Mouse (Mus musculus): ENCODE data around the gene Mettl14.
"Not testable (repeated sequence)": the region's sequence is repeated elsewhere in the genome, so short reads cannot be mapped to it uniquely, and the experiment has no call there.

Mettl14 gene

DNA sequence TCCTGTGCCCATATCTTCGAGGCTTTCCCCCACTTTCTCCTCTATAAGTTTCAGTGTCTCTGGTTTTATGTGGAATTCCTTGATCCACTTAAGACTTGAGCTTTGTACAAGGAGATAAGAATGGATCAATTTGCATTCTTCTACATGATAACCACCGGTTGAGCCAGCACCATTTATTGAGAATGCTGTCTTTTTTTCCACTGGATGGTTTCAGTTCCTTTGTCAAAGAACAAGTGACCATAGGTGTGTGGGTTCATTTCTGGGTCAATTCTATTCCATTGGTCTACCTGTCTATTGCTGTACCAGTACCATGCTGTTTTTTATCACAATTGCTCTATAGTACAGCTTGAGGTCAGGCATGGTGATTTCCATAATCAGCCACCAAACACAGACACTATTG is 19.1 kb downstream of the Mettl14 start:
- DNase-seq (ENCODE audit: low spot score in 2 of 2), result not testable (repeated sequence)

DNA sequence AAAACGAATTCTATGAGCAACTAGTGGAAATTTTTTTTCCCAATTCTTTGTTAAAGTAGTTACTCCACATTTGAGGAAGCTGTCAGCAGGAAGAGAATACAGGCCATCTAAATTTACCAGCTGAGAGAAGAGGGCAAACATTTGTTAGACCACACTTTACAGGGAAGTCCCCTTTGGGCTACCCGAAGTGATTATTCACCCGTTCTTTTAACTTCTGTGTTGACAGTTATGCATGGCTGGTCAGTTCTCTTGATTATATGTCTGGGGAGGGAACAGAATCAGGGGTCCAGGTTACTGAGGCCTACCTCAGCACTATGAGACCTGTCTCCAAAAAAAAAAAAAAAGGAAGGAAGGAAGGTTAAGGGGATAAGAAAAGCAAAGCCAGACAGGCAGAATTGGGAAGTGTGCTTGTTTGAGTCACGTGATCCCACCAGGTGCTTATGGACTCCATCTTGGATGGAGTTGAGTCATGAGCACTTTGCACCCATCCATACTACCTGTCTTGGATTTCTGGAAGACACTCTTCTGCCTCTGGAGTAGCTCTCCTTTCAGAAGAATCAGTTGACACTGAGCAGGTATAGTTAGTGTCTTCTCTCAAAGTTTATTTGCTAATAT is 29.4 kb downstream of the Mettl14 start:
- no peak for DNase-seq (ENCODE audit: low spot score in 2 of 2)

GRCm38 (mm10) chr3:123354388-123354787 is 31.5 kb downstream of the Mettl14 start:
- DNase-seq (ENCODE audit: low spot score in 2 of 2), result no peak

DNA sequence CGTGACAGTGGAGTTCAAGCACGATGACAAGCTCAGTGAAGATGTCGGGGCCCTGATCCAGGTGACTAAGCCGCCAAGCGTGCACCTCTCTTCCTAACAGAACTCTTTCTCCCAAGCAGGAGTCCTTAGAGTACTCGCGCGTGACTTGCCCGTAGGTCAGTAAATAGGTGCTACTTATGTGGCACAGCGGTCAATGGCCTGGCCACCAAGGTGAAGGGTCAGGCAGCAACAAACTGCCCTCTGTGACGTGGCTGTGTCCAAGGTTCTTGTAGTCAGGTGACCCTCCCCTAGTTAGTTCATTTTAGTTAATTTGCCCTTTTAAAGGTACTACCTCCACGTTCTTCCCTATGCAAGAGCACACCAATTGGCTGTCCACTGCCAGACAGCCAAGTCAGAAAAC is 32.2 kb downstream of the Mettl14 start:
- DNase-seq (ENCODE audit: low spot score in 2 of 2), result no peak

DNA sequence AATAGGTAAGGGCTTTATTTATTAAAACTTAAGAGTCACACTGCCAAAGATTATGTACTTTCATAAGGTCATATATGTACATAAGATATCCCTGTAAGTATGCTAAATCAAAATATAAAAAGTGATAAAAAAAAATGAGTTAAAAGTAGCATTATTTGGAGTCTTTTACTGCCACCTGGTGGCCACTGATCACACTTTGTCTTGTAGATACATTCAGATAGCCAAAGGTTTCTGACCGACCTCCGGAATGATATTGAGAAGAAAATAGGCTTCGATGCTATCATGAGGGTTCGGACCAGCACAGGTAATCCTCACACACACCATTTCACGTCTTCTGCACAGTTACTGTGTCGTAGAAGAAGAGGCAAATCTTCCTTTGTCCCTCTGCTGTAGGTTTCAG is 32.7 kb downstream of the Mettl14 start:
- DNase-seq (ENCODE audit: low spot score in 2 of 2), result peak in 1 of 2 experiments; percentile 28

DNA sequence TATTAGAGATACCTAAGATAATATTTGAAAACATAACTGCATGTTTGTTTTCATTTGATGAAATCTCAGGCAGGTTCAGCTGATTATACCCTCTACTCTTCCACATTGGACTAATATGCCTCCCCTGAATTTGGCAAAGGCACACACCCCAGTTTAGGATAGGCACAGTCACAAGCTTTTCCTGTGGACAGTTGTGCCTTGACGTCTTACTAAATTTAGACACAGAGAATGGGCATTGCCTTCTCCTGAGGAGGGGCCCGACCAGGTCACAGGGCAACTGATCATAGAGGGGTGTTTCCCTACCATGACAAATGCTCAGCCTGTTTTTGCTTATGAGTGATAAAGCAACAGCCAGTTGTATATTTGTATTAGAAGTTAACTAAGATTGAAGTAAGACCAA is 34.4 kb downstream of the Mettl14 start:
- DNase-seq (ENCODE audit: low spot score in 2 of 2), result no peak

DNA sequence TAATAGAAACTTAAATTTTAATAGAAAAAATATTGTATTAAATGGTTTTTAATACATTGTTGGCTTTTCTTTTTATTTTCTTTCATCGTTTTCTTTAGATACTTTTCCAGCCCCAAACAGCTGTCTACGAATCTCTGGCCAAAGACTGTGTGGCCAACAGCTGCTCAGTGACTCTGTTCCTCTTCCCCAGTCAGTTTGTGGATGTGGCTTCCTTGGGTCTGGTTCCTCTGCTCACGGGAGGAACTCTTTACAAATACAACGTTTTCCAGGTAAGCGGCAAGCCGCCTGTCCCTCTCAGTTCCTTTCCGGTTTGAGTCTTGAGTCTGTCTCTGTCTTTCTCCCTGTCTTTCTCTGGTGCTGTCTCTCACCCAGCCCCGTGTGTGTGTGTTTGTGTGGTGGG is 35.3 kb downstream of the Mettl14 start:
- no peak for DNase-seq (ENCODE audit: low spot score in 2 of 2)

GRCm38 (mm10) chr3:123348080-123348802 is 37.7 kb downstream of the Mettl14 start:
- no peak for DNase-seq (ENCODE audit: low spot score in 2 of 2)

DNA sequence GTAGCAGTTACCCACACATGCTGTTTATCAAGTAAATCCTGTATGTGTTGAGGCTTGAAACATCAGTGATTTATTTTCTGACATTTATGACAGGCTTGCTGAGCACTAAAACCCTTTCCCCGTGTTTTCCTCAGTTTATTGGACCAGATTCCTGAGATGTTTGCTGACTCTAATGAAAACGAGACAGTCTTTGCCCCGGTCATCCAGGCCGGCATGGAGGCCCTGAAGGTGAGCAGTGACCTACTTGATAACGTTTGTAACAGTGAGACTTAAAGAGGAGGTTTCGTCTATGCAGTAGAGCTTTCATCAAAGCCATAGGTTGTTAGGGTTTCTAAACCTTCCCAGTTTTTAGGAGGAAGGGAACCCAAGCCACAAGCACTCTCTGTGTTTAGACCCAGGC is 42.2 kb downstream of the Mettl14 start:
- DNase-seq (ENCODE audit: low spot score in 2 of 2), result no peak

DNA sequence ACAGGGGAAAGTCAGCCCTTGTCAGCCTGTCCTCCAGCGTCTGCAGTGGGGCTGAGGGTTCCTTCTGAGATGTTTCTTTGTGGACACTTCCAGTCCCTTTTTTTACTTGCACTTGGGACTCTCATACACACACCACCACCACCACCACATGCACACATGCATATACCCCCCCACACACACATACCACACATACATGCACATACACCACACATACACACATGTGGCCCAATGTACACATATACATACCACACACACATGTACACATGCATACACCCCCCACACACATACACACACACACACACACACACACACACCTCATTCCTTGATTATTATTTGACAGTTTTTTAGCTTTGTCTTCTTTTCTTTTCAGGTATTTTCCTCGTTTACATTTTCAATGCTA is 44.9 kb downstream of the Mettl14 start:
- no peak for DNase-seq (ENCODE audit: low spot score in 2 of 2)

DNA sequence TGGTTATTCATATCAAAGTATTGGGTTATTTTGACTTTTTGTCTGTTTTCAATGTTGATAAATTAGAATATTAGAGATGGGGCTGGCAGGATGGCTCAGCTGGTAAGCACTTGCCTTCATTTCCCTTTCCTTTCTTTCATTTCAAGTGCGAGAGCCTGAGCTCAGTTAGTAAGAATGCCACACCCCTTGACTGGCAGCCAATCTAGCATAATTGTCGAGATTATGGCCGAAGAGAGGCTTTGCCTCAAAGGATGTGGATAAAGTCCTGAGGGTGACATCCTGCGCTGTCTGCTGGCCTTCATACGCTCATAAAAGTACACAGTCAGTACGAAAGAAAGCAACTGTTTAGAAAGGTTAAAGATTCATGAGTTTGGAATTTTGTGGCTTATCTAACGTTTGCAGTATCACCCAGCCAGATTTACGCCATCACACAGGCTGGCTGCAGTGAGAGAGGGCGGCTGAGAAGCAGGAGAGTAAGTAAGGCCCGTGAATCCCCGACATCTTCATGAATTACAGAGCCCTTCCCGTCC is 47.2 kb downstream of the Mettl14 start:
- no peak for DNase-seq (ENCODE audit: low spot score in 2 of 2)

DNA sequence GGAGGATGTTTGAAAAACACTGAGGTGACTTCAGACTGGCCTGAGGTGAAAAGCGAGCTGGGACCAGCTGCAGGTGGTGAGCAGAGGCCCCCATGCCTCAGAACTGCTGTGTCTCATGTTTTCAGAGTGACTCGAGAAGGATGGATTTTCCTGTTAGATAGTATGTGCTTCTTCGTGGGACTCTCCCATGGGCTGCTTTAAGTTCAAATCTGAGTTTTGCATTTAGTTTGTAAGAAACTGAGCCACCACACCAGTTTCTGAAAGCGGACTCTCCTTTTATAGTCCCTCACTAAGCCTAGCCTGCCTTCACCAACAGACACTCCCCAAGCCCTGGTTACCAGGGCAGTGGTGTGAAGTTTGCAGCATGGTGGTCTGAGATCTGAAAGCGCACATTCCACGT is 48.1 kb downstream of the Mettl14 start:
- DNase-seq (ENCODE audit: low spot score in 2 of 2), result no peak

DNA sequence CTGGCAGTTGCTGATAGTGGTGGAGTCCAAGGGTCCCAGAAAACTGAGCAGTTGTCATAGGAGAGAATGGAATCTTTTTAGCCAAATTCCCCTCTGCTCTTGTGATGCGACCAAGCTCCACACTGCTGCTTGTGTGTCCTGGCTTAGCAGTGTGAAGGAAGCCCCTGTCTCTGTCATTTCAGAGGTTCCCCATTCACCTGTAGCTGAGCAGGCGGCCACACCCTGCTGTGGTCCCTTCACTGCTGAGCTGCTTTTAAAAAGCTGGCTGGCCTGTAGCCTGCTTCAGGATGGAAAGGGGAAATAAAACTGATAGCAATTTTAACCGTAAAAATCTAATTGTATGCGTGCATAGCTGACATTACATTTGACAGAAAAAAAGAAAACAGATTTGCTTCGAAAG is 49.0 kb downstream of the Mettl14 start:
- DNase-seq (ENCODE audit: low spot score in 2 of 2), result no peak

DNA sequence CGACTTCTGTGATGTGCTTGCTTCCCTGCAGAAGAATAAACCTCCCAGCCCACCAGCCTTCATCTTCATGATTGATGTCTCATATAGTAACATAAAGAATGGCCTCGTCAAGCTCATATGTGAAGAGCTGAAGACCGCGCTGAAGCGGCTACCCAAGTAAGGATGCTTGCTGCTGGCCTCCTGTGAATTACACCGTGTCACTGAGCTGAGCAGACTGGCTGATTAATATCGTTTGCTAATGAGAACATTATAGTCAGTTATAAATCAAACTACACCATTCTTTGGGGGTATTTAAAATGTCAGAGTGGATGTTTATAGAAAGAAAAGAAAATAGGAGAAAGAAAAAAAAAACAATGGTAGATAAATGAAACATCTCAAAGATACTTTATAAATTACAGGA is 49.5 kb downstream of the Mettl14 start:
- DNase-seq (ENCODE audit: low spot score in 2 of 2), result no peak

- no peak for DNase-seq (ENCODE audit: low spot score in 2 of 2)
Measured at GRCm38 (mm10) chr3:123335480-123335879, 50.4 kb downstream of the Mettl14 start.

DNA sequence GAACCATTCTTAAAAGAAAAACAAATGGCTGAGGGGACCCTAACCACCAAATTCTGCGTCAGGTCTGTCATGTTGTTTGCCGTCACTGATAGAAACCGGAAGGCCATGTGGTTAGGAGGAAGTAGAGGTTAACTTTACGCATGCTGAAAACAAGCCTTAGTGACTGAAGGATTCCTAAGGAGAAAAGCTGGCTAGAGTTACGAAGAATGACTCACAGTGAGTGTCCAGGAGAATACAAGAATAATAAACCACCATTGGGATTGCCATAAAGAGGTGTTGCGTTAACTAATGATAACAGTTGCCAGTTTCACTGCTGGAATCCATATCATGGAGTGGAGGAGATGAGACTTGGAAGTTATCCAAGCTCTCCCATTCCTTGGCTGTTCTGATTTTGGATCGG is 51.0 kb downstream of the Mettl14 start:
- no peak for DNase-seq (ENCODE audit: low spot score in 2 of 2)

GRCm38 (mm10) chr3:123333055-123333424 is 52.9 kb downstream of the Mettl14 start:
- no peak for DNase-seq (ENCODE audit: low spot score in 2 of 2)

GRCm38 (mm10) chr3:123332330-123333054 is 53.4 kb downstream of the Mettl14 start:
- no peak for DNase-seq (ENCODE audit: low spot score in 2 of 2)

- no peak for DNase-seq (ENCODE audit: low spot score in 2 of 2)
Measured at GRCm38 (mm10) chr3:123330221-123330620, 55.7 kb downstream of the Mettl14 start.

- DNase-seq (ENCODE audit: low spot score in 2 of 2), result peak; percentile 52 to 75
Measured at GRCm38 (mm10) chr3:123329251-123329650, 56.7 kb downstream of the Mettl14 start.

DNA sequence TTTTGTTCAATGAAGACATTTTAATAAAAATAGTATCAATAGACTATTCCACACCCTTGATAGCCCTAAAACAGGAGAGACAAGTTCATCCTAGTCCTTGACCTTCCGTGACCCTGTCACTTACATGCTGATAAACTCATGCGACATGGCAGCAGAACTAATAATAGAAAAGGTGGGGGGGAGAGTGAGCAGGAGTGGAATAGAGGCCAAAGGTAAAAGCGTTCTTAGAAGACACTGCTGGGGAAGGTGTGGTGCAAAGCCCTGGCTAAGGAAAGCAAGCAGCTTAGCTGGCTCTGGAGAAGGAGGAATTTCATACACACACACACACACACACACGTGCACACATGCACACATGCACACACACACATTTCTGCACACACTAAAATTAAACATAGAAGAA is 61.6 kb downstream of the Mettl14 start:
- no peak for DNase-seq (ENCODE audit: low spot score in 2 of 2)

DNA sequence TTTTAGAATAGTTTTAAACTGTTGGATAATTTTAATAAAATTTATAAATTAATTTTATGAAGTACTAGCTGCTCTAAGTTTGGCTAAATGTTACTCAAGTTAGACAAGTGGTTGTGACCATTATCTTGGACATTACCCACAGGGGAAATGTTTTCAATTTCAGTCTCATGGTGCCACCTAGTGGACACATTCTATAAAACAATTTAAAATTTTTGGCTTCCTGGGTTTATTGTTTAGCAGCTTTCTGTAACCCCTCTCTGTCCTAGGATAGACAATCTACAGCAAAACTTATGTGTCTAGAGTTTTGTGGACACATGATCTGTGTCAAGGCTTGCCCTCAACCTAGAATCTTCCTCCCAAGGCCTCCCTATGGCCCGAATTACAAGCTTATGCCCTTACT is 63.8 kb downstream of the Mettl14 start:
- no peak for DNase-seq (ENCODE audit: low spot score in 2 of 2)

DNA sequence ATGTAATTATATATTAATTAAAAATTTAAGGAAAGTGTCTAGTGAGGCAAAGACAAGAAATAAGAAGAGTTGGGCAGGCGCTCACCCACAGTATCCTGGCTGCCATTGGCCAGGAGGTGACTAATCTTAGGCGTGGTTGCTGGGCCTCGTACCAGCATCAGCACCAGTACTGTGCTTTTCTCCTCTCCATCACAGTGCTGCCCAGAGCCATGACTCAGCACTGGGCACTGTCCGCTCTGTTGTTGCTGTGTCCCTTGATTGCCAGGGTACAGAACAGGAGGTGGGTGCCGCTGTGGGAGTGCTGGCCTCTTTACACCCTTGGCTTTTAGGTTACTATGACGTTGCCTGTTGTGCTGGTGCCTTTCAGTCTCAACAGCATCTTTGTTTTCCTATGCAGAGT is 64.3 kb downstream of the Mettl14 start:
- DNase-seq (ENCODE audit: low spot score in 2 of 2), result peak in 1 of 2 experiments; percentile 55
